Mouse (Mus musculus) adrenal gland, adult (tissue): ENCODE data around the gene Cadm2.

Source experiments
- DNase-seq, 2 experiments: peaks; one replicate each; pipeline ENCODE4 v3.0.0; 2022 to 2023; ENCODE audit warnings: low spot score in 1 of 2; ENCODE audit not compliant: inconsistent age in 2 of 2

Cadm2 gene

DNA sequence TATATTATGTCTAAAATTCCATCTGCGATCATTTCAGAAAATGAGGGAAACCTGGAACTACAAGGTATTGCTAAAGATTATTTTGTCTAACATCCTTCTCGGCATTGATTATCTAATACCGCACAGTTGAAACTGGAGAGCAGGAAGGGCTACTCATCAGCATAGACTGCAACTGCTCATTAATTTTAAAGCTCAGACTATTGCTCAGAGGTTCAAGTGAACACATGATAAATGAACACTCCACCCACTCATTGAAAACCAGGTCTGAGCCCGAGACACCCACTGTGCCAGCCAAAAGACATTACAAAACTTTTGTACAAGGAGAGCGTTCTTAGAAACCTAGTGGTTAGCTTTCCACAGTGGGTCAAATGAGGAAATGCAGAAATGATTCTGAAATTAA lies 652.4 kb downstream of the Cadm2 start:
- no peak for DNase-seq

DNA sequence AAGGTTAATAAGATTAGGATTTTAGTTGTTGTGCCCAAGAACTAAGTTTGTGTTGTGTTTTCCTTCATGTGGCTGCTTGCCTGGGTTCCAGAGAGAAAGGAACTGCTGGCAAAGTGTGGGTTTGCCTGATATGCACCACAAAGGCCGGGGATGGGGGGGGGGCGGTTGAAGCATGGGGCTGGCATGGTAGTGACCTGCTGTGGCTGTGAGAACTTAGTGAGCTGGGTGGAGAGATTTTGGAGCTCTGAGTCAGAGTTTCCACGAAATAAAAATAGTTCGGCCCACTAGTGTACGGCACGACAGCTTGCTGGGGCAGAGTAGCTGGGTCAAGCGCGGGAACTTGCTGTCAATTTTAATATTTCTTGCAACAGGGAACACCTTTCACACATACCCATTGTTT lies 653.0 kb downstream of the Cadm2 start:
- DNase-seq: no peak

DNA sequence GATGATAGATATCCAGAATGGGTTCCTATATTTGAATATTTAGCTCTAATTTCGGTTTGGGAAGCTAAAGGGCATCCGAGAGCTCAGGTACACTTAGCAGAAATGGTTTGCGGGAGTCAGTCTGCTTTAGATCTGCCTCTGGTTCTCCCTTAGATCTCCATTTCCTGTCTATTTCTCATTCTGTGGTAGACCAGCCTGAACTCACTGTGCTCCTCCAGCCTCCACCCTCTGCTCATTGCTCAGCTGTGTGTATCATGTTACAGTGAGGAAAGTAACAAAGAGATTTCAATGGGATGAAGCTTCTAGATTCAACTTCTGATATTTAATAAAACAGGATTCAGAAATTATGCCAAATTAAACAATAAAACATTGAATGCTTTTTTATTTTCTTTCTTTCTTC lies 661.6 kb downstream of the Cadm2 start:
- no peak for DNase-seq

DNA sequence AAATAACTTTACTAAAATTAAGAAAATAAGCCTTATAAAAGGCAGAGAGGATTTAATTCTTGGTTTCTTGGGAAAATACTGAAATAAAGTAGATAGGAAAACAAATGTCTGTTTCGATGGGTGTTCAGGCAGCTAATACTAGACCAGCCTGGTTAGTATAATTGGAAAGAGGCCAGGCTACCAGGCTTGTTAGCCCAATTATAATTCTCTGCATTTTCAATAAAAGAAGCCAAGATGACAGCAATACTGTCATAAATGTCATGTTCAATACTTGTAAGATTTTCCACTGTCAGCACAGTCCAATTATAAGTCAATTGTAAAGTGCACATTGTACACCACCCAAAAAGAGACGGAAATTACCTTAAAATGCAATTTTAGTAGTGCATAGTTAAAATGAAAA lies 664.8 kb downstream of the Cadm2 start:
- DNase-seq: no peak

DNA sequence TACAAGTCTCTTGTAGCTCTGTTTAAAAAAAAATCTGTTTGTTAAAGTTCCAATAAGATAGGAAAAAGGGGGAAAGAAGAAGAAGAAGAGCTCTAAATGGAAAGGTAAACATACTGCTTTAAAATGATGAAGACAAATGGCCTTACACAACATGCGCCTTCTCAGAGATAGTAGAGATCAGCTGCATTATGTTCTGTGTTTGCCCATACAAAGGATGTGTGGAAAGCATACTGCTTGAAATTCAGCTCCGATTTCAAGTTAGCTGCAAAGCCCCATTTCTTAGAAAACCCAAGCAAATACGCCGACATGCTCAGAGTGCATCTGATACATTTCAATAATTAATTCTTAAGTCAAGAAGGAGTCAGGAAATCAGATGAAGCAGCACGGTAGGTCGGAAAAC lies 684.4 kb downstream of the Cadm2 start:
- no peak for DNase-seq

DNA sequence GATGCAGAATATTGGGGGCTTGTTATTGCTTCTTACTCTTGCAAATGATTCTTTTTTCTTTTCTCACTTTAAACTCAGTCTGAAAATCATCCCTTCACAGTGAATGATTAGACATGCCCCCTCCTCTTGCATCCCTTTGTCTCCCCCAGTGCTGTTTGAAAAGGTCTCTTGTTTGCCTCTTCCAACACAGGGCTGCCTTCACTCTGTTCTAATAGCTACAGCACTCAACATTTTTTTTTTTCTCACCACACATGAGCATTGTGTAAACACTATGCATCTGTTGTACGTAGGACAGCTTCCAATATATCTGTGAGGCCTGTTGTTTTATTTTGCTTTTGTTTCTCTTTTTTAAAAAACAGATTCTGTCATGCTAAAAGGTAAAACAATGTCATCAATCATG lies 695.2 kb downstream of the Cadm2 start:
- no peak for DNase-seq

DNA sequence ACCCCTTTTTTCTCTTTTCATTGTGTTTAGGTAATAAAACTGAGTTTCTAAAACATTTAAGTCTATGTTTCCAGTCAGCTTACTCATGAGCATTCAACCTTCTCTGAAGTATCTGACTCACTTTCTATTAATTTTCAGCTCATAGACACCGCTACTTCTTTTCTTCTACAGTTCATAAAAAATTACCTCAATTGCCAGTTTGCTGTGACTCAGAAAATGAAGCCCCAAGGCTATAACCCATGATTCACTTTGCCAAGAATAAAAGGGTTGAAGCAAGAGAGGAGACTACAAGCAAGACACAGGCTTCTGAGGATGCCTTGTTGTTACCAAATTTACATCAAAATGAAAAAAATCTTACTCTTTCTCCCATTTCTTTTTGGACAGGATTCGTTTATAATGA lies 698.0 kb downstream of the Cadm2 start:
- DNase-seq: peak in 1 of 2 experiments; percentile 26

DNA sequence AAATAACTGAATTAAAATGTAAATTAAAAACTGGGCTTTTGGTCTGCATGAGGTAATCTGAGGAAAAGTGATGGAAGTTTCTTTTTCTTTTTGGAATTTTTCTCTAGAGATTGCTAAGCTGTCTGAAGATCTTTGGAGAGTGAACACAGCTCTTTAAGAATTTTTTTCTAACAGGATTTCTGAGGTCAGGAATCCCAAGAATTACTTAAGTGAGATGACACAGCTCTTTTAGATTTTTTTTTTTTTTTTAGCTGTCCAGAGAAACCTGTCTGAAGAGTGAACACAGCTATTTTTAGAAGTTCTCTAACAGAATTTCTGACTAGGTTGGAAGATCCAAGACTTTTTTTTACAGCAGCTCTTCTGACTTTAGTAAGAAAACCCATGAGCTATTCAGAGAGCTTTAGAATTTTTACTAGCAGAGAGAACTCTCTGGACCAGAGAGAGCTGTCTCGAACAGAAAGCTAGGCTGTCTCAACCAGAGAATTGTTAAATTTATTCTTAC lies 699.2 kb downstream of the Cadm2 start:
- no peak for DNase-seq

DNA sequence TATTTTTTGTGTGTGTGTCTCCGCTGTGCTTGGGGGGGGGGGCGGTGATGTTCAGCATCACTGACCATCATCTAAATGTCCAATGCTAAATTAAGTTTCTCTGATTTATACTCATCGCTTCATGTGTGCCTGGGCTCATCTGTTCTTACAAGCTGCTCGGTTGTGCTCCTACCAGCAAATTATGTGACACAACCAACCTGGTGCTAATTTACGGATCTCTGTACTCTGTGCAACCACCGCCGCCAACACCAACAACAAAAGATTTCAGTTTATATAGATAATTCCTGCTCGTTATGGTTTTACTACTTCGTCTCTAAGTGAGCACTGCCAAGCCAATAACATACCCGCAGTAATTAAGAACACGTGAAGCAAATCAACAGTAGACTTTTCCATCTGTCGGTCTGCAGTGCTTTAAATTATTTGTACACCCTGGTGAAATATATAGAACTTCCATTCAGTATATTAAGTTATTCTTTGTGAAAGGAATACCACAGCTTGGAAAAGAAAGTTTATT lies 700.8 kb downstream of the Cadm2 start:
- no peak for DNase-seq

DNA sequence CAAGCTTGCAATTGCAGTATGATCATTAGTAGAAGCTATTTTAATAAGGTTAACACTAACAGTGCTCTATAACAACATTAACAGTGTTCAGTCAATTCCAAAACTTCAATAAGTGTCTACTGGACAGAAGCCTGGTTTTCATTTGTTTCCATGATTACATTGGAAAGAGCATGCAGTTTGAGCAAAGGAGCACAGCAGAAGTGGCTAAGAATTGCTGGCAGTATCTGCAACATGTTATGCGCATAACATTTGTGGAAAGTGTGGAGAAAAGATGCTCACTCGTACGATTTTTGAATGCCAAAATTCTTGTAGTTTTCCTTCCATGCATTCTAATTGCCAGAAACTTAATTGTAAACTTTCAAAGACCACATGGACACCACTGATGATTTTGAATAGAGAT lies 718.9 kb downstream of the Cadm2 start:
- DNase-seq: no peak

DNA sequence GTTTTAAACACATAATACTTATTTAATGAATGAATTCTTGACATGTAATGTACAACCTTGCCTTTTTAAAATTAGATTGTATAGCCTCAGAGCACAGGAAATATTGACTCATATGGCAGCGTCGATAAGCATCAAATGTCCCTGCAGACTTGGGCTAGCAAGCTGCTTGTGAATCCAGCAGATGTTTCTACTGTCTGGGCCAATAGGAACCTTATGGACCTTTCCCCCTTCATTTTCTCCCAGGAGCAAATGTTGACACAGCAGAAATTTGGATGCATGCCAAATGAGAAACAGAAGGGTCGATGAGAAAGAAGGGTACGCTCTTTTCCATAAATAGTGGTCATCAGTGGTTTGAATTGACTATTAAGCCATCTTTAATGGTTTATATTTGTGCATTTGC lies 720.0 kb downstream of the Cadm2 start:
- no peak for DNase-seq

DNA sequence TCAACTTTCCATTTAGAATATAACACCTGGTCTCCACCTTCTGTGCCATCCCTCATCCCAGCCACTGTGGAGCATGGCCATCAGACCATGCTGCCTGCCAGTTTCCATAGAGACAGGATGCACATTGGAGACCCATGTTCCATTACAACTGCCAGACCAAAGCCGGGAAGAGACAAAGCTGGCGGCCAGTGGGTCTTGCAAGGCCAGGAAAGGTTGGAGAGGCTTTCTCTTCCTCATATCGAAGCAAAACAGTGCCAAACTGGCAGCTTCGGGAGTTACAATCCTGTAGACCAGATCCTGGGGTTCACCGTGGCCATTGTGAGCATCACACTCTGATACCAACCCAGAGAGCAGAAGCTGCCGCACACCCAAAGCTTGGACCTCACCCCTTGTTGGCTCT lies 728.3 kb downstream of the Cadm2 start:
- DNase-seq: no peak

DNA sequence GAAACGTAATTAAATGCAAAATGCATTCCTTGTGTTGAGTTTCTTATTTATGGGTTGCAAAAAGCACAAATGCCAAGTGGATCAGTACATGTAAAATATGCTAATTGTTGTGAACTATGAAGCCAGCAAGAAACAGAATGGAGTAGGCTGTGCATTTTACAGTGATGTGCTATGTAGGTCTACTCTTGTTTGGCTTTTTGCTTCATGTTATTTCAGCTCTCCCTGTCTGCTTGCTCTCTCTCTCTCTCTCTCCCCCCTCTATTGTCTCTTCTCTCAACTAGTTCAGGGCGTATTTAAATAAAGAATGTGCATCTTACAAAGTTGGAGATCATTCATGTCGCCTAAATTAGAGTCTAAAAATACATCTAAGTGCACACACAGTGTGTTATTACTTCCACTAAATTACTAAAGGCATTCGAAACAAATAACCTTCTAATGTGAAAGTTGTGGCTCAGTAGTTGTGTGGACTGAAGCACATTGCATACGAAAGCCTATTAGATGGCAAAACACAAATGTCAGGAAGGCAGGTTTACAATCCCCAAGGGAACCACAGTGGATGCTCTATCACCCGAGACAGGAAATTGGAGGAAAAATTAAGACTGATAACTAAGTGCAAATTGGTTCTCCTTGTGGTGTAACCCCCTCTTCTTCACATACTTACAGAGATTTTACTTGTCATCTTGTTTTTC lies 729.0 kb downstream of the Cadm2 start:
- no peak for DNase-seq

DNA sequence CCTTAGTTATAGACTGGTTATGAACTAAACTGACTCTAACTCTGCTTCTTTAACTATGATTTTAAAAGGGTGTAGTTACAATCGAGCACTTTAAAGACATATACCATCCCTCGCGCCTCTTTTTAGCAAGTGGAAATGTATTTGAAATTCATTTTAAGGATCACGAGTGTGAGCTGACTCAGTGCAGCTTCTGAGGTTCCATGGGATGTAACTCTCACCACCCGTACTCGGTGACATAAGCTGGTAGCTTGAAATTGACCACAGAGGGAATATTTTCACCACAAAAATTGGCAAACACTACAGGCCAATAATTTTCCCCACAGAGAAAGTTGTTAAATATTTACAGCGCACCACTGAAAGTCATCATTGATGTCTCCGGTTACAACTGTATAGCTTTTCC lies 730.8 kb downstream of the Cadm2 start:
- DNase-seq: no peak

DNA sequence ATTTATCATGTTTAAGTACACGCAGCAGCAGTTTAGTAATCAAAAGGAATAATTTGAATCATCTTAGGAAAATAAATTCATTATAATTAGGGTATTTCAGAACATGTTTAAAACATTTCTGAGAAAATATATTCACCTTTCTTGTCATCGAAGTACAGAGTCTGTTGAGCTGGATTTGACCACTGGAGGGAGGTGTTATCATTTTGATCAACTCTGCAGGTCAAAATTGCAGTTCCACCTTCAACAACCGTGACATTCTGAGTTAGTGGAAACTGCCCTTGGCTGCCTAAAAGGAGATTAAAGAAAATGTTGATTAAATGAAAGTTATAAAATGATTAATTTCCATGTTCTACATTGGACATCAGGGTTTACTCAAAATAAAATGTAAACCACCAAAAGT lies 738.1 kb downstream of the Cadm2 start:
- DNase-seq: no peak

DNA sequence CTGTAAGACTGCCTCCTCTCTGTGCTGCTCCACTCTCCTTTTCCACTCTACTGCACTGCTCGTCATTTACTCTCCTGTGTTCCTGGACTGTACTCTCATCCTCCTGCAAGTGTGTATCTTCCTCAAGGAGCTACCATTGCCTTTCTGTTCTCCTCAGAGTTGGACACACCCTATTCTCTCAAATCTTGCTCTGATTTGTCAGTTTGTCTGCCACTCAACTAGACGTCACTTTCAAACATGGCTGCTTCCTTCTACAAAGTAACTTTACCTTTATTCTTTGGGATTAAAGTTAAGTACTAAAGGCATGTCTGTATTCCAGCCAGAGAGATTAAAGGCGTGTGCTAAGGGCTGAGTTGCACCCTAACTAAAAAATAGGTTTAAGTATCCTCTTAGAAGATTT lies 749.5 kb downstream of the Cadm2 start:
- peak in 1 of 2 experiments; percentile 8 for DNase-seq

DNA sequence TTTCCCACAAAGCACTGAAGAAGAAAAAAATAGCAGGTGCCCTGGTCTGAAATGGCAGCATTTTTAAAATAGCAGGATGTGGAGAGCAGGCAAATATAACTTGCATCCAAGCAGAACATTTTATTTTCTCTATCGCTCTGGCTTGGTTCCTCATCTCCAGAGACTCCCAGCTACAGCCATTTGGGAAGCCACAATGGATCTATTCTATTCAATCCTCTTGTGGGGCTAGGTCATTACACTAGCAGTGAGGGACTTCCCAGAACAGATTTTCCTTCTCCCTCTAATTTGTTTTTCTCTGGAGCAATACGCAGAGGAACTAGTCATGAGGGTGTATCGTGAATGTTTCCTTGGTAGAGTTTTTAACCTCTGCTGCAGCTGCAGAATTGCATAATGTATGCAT lies 769.7 kb downstream of the Cadm2 start:
- DNase-seq: no peak

DNA sequence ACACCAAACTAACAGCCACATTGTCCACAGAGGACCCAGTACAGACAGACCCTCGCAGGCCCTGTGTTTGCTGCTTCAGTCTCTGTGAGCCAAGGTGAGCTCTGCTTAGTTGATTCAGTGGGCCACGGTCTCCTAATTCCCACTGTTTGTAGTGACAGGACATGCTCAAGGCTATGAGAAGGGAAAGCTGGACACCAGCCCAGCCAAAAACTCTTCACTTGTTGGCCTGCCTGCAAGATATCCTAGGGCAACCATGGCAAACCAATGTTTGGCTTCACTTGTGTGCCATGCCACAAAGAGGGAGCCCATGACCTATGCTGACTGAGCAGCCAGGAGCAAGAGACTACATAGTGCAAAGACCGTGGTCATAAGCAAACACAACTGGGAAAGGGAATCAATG lies 795.8 kb downstream of the Cadm2 start:
- DNase-seq: no peak

DNA sequence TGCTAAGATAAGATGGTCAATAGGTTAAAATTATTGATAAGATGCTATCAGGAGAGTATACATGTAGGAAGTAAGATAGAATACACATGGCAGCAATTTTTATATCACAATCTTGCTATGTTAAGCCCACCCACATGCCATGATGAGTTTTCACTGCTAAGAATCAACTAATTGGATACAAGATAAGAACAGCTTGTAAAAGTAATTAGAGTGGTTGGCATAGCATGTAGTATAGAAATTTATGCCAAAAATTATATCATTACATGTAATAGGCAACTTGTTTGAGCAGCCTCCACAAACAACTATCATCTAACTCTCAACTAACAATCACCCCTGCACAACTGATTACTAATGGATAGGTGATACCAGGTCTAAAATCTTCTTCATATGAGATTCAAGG lies 809.2 kb downstream of the Cadm2 start:
- DNase-seq: no peak

DNA sequence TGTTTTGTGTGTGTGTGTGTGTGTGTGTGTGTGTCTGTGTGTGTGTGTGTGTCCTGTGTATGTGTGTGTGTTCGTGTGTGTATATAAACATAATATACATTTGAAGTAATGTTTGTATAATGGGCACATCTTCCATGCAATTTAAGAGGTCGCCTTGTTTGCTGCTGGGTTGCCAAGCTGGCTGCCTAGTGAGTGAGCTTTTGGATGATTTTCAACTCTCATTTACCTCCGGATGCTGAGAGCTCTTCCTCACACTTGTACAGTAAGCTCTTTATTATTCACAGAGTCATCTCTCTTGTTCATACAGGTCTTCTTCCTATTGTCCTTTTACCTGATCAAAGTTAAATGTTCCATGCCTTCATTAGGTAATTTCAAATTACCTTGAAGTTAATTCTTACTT lies 822.5 kb downstream of the Cadm2 start:
- DNase-seq: no peak

DNA sequence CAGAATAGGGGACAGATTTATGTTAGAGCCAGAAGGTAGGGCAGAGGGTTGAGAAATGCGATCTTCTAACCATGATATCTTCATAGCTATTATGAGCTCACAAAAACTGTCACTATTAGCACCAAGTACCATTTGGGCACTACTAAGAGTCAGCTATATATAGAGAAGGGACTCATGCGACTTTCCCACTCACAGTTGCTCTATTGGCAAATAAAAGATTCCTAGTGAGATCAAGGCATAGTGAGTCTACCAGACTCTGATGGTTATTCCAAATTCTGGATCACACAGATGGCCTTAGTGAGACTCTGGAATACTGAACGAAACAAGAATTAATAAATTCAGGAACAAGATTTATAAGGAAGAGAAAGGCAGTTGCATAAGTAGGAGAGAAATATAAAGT lies 827.6 kb downstream of the Cadm2 start:
- no peak for DNase-seq

DNA sequence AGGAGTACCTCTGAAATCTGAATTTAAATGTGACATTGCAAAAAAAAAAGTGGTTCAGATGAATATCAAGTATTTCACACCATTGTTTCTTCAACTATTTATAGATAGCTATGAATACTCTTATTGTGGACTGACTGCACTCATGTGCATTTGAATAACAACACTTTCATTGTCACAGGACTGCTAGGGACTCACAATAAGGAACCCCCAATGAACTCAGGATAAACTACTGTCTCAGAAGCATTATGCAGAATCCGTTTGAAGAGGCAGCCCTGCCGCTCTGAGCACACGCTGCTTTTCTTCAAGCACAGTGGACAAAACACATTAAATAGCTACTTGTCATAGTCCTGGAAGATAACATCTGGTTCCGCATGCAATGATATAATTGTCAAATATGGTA lies 848.8 kb downstream of the Cadm2 start:
- DNase-seq: peak in 1 of 2 experiments; percentile 1

DNA sequence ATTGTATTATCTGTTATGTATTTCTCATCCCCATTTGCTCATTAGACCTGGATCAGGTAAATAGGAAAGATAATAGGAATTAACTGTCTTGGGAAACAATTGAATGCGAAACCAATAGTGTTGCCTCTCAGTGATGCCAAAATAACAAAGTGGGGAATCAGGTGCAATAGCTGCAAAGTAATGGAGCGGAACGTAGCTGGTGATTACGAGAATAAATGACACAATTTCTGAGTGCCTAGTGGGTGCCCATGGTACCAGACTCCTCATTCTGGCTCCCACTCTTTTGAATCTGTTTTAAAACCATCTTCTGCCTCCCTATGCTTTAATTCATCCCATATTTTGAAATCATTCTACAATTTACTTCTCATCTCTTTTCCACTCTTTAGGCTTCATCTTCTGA lies 851.2 kb downstream of the Cadm2 start:
- DNase-seq: peak in 1 of 2 experiments; percentile 6
